Mouse (Mus musculus): ENCODE measurements around the gene Xpo4.

GRCm38 (mm10) chr14:57534346-57534745, 130.9 kb downstream of the Xpo4 start:
- TF ChIP-seq ZNF384 (IDR thresholded peaks at IDR 0.05; ENCODE audit: low read depth, low read length) (no peak), HCFC1 (IDR thresholded peaks at IDR 0.05; ENCODE audit: borderline replicate concordance, insufficient read depth, low read length) (no peak), MAFK (IDR thresholded peaks at IDR 0.05; ENCODE audit: insufficient read depth, low read depth, low read length) (no peak)

Data from ES-E14 (cell line).